Mouse (Mus musculus): ENCODE results near the gene Gm21852.
"Not testable (repeated sequence)": the region's sequence is repeated elsewhere in the genome, so short reads cannot be mapped to it uniquely, and the experiment has no call there.

The Gm21852 gene

DNA sequence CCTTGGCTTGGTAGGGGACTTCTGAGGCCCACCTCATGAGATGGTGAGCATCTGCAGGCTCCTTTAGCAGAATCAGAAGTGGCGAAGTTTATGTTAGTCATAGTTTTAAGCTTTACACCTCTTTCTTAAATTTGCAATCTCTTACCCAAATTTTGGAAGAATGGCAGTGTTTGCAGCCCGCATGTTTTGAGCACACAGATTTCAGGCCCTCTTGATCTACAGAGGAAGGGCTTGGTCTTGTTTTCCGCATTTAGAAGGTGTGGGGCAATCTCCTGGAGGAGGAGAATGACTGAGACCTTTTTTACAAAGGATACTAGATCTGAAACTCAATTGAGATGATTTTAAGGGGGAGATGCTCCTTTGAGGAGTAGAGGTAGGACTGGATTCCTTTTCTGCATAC lies at the start of gene Gm21852:
TSS of gene Gm21852 (minus strand) at position 101 of the 400 bp plus-strand sequence.
- DNase-seq (ENCODE audit: low spot score), result not testable (repeated sequence)

Measured in spleen, adult 12 weeks (tissue).